Mouse (Mus musculus) gastrocnemius, adult 2 months (tissue): ENCODE measurements around the gene Racgap1. TPM values are rescaled to one million over a fixed set of nuclear protein-coding genes. Genes with fewer than 3 reads are reported as not detected.

Source experiments
- DNase-seq: peaks from one replicate; pipeline ENCODE4 v3.0.0; 2022
- H3K27ac ChIP-seq: fragments of 200-600 bp; 2 replicates; pipeline ENCODE4 v1.8.1; 2022; ENCODE audit warnings: mild to moderate bottlenecking
- H3K4me3 ChIP-seq: fragments of 200-600 bp; 2 replicates; pipeline ENCODE4 v1.8.1; 2022; ENCODE audit warnings: mild to moderate bottlenecking, moderate library complexity
- CTCF ChIP-seq: fragments of 200-600 bp; IDR thresholded peaks from 2 replicates; pipeline ENCODE4 v1.8.1; 2022; ENCODE audit warnings: antibody characterized with exemption, mild to moderate bottlenecking, moderate library complexity
- intact Hi-C: fragments of 180-260 bp; cut with DNase I; formaldehyde crosslinking; loops from one replicate; pipeline ENCODE4 v1.15.1; 2025
- total RNA-seq, 2 experiments: library from RNA; stranded (reverse); gene quantifications; 2 replicates each; pipeline ENCODE4 v1.2.3; 2021

Racgap1 gene
- total RNA-seq, 2 experiments from 2014 or later: 0.89 to 0.94 TPM

DNA sequence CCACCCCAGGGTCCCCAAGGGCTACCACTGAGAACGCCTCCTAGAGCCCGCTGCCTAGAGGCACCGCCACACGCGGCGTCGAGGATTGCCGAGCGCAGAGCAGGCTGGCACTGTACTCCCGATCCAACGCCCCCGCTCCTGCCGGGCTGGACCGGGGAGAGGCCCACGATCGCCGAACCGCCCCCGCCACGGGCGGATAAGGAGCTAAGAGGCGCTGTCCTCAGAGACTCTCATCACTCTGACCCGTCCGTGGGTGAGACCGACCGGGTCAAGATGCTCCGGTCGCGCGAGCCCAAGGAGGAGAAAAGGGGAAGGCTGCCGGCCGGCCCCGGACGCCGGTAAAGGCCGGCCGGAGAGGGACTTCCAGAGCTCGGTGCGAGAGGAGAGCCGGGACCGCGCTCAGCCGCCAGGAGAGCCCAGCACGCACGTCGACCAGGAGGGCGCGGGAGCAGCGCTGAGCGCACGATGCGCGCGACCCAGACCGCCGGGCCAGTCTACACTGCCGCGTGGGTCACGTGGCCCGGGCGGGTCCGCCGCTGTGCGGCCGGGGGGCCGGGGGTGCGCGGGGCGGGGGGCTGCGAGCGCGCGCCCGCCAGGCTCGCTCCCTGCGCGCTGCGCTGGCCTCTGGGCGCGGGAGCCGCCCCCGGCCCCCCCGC is 60.9 kb downstream of the Racgap1 start, which contains the start of gene Aqp5:
Aqp5 (plus strand) TSS at position 354 of the 656 bp plus-strand sequence.
- Histone ChIP-seq H3K27ac (no peak within 1 kb of the TSS), H3K4me3 (peak within 1 kb of the TSS; percentile 58)
- DNase-seq: peak; percentile 21
- no peak for TF ChIP-seq CTCF
- intact Hi-C loops: loop anchor here (10.0 kb wide), 1 partner anchor 184 kb away; the partner anchor contains the start of gene Cers5

GRCm38 (mm10) chr15:99589704-99590103 is 61.8 kb downstream of the Racgap1 start:
- no peak overlapping the region for H3K27ac ChIP-seq
- H3K4me3 ChIP-seq: no peak overlapping the region
- intact Hi-C loops: loop anchor here (10.0 kb wide), 1 partner anchor 185 kb away; the partner anchor contains the start of gene Cers5
- no peak for TF ChIP-seq CTCF
- DNase-seq: no peak

DNA sequence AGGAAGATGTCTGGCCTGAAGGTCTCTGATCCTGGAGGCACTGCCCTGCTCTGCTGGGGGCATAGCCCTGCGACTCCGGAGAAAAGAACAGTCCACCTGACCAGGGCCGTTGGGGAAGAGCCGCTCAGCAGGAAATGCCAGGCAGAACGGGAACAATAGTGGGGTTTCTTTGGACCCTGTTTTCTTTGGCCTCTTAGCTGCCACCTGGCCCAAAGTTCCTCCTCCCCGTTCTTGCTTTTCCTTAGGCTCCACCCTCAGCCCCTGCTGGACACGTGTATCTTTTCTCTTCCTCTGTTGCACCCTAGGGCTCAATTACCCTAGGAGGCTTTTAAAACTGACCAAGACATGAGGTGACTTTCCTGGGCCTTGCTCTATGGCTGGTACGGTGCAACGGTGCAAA is 62.2 kb downstream of the Racgap1 start:
- no peak for DNase-seq
- intact Hi-C loops: no loop called here

DNA sequence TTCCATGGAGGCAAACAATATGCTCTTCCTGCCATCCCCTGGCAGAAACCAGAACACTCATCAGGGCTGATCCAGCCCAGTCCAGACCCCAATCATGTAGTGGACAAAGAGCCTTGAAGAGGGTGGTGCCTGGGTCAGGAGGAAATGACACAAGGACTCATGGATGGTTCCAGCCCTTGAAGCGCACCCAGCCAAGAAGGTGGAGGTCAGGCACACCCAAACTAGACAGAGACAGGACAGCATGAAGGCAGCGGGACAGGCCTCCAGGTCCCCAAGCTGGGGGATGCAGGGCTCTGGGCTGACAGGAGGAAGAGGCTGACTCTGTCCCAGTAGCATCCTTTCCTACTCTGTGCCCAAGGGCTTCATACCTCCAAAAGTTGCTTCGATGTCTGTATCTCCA is 64.9 kb downstream of the Racgap1 start:
- Histone ChIP-seq H3K4me3 (no peak overlapping the region), H3K27ac (no peak overlapping the region)
- TF ChIP-seq CTCF: no peak
- DNase-seq: no peak
- intact Hi-C loops: no loop called here

More for the DNA sequence above, 62.2 kb downstream of the Racgap1 start:
- no peak for TF ChIP-seq CTCF
- Histone ChIP-seq H3K27ac (no peak overlapping the region), H3K4me3 (no peak overlapping the region)

GRCm38 (mm10) chr15:99585741-99586140 is 65.7 kb downstream of the Racgap1 start:
- DNase-seq: no peak
- Histone ChIP-seq H3K4me3 (no peak overlapping the region), H3K27ac (no peak overlapping the region)
- TF ChIP-seq CTCF: no peak
- intact Hi-C loops: no loop called here

DNA sequence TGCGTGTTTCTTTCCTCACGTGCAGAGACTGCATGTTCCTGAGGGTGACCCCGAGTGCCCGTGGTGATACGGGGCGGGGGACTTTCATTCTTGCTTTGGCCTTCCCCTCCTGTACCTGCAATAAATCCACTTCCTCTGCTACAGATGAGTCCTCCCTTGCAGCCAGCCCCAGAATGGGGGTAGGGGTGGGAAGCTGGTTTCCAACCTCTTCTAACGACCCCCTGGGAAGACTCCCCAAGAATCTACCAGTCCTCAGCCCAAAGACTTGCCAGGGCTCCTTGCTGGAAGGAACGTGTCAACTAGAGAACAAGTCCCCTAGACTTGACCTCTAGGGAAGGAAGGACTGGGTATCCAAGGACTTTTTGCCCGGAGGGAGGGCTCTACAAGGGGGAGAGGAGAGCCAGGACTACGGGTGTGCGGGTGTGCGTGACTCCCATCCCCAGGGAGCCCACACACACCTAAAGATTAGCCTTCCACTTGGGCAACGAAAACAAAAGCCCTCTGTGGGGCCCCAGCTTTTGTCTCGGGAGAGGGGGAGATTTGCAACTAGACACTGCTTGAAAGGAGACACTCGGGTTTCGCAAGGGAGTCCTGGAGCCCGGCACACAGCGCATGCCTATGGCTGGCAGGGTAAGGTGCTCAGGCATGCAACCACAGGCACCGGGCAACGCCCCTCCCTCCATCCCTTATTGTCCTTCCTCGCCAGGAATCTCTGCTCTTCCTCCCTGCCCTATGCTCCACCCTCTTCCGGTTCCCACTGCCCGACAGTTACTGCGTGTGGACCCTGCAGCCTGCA is 66.9 kb downstream of the Racgap1 start:
- peak overlapping the region; percentile 63 for H3K4me3 ChIP-seq
- H3K27ac ChIP-seq: no peak overlapping the region
- intact Hi-C loops: no loop called here
- peak; percentile 42 for DNase-seq
- no peak for TF ChIP-seq CTCF

DNA sequence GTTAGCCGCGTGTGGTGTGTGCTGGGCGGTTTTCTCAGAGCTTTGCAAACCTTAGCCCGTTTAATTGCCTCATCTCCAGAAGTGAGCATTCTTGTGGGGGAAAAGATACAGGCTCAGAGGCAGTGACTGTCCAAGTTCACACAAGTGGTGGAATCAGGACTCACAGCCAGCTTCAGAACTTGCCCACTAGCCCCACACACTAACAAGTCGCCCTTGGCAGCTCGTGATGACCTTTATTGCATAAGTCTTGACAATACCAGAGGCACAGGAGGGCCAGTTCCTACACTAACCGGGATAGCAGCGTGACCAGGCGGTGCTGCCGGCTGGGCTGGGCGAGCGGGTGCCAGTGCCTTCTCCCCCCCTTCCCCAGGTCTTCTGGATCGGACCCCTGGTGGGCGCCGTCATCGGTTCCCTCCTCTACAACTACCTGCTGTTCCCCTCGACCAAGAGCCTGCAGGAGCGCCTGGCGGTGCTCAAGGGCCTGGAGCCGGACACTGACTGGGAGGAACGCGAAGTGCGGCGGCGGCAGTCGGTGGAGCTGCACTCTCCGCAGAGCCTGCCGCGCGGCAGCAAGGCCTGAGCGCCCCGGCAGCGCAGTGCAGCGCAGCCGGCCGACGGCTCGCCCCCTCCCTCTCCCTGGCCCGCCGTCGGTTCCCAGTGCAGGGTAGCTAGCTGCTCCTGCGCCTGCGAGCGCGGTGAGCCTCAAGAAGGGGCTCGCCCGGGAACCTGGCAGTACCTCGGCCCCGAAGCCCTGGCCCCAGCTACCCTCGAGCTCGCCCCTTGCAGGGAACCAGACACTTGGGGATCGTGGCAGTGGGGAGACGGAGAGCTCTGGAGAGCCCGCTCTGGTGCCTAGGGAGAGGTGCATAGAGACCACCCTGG is 67.8 kb downstream of the Racgap1 start:
- H3K4me3 ChIP-seq: peak overlapping the region; percentile 63
- DNase-seq: peak; percentile 45
- intact Hi-C loops: no loop called here
- TF ChIP-seq CTCF: no peak
- peak overlapping the region; percentile 1; the same call in 1 of the 2 replicates for H3K27ac ChIP-seq

DNA sequence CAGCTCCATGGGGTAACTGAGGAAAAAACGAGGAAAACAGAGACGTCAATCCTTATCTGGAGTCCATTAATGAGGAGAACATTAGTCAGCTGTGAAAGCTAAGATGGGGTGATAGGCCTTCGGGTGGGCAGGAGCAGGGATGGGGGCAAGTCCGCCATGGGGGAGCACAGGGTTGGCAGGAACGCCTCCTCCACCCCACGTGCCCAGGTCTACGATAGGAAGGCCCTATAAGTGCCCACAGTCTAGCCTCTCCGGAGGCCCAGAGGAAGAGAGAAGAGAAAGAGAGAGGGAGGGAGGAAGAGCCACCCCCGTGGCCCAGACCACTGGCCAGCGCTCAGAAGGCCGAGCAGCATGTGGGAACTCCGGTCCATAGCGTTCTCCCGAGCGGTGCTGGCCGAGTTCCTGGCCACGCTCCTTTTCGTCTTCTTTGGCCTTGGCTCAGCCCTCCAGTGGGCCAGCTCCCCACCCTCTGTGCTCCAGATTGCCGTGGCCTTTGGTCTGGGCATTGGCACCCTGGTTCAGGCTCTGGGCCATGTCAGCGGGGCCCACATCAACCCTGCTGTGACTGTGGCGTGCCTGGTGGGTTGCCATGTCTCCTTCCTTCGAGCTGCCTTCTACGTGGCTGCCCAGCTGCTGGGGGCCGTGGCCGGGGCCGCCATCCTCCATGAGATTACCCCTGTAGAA is 72.5 kb downstream of the Racgap1 start, which contains the start of gene Aqp2:
Aqp2 (plus strand) TSS at position 254 of the 684 bp plus-strand sequence.
- no peak for TF ChIP-seq CTCF
- Histone ChIP-seq H3K4me3 (peak within 1 kb of the TSS; percentile 15; the same call in 1 of the 2 replicates), H3K27ac (no peak within 1 kb of the TSS)
- intact Hi-C loops: no loop called here
- peak; percentile 34 for DNase-seq

Other genes starting within 250 kb of the Racgap1 start
- 1 to 10 TPM; 2.3 to 2.7 TPM for gene Nckap5l, start 193.9 kb downstream of the Racgap1 start, total RNA-seq
- 1 to 10 TPM; 4.3 to 4.5 TPM for gene Bcdin3d, start 176.9 kb downstream of the Racgap1 start, total RNA-seq
- gene Faim2, start 123.5 kb downstream of the Racgap1 start, total RNA-seq: under 1 TPM in 1 of 2 experiments, not detected in 1; 0.75 TPM
- not detected for gene Aqp2, start 72.6 kb downstream of the Racgap1 start, total RNA-seq
- not detected for gene Aqp5, start 60.9 kb downstream of the Racgap1 start, total RNA-seq
- not detected for gene Aqp6, start 50.3 kb downstream of the Racgap1 start, total RNA-seq
- gene Asic1, start 18.7 kb upstream of the Racgap1 start, total RNA-seq: under 1 TPM in 1 of 2 experiments, not detected in 1; 0.31 TPM
- 1 to 10 TPM; 6.9 to 7.2 TPM for gene Smarcd1, start 50.5 kb upstream of the Racgap1 start, total RNA-seq
- gene Gm17349, start 53.8 kb upstream of the Racgap1 start, total RNA-seq: 1 to 10 TPM in 1 of 2 experiments, not detected in 1; 1.0 TPM
- 100 to 1,000 TPM; 381 to 575 TPM for gene Gpd1, start 65.9 kb upstream of the Racgap1 start, total RNA-seq
- gene Cox14, start 74.0 kb upstream of the Racgap1 start, total RNA-seq: 100 to 1,000 TPM; 145 to 166 TPM
- 1 to 10 TPM; 4.6 to 5.4 TPM for gene Cers5, start 121.2 kb upstream of the Racgap1 start, total RNA-seq
- 1 to 10 TPM; 7.9 to 9.8 TPM for gene Lima1, start 223.8 kb upstream of the Racgap1 start, total RNA-seq